Comparison of ENCODE assay signal across 18 mouse cellular contexts in genomic region chr5:74628001-74628400, GRCm38 (mm10).
"Had no signal": no experiment of that assay in that cellular context is flagged by ENCODE, and none has a peak within 500 bp of the region (broad histone marks: within the 10 kb centered on the region; RNA-seq: fewer than 3 reads in every experiment).

No protein-coding gene starts in this region.

- H3K4me3 ChIP-seq: lung, embryonic 15.5 days; megakaryocyte, embryonic 14.5 days; midbrain, embryonic 13.5 days; midbrain, embryonic 15.5 days; neural tube, embryonic 12.5 days had no signal

- H3K36me3 ChIP-seq: lung, embryonic 15.5 days; midbrain, embryonic 13.5 days; midbrain, embryonic 15.5 days; neural tube, embryonic 12.5 days had no signal

- ATAC-seq: lung, postnatal 0 days; midbrain, embryonic 13.5 days; midbrain, embryonic 15.5 days had no signal

- H3K27ac ChIP-seq: lung, embryonic 15.5 days; macrophage; midbrain, embryonic 13.5 days; midbrain, embryonic 15.5 days; neural tube, embryonic 12.5 days had no signal

- H3K9me3 ChIP-seq: lung, embryonic 15.5 days; megakaryocyte, embryonic 14.5 days; midbrain, embryonic 13.5 days; midbrain, embryonic 15.5 days; neural tube, embryonic 12.5 days had no signal

- H3K4me2 ChIP-seq: lung, embryonic 15.5 days; midbrain, embryonic 11.5 days; midbrain, embryonic 13.5 days; midbrain, embryonic 15.5 days; neural tube, embryonic 12.5 days had no signal

- H3K9ac ChIP-seq: lung, embryonic 15.5 days; midbrain, embryonic 13.5 days; midbrain, embryonic 15.5 days; neural tube, embryonic 12.5 days had no signal

- H3K27me3 ChIP-seq: lung, embryonic 15.5 days; midbrain, embryonic 13.5 days; midbrain, embryonic 15.5 days; neural tube, embryonic 12.5 days had no signal

- DNase-seq: lung, adult 2 months; lung, postnatal 14 days; lung, postnatal 36 days; right cerebral cortex, adult 18-20 months; right cerebral cortex, postnatal 25 days; right cerebral cortex, postnatal 4 days; spleen, adult 18-20 months; thymus, adult 18-20 months; thymus, postnatal 14 days; thymus, postnatal 36 days had no signal

- H3K4me1 ChIP-seq: megakaryocyte, embryonic 14.5 days; midbrain, embryonic 13.5 days; midbrain, embryonic 15.5 days had no signal
